Mouse (Mus musculus) stomach, postnatal 0 days (tissue): ENCODE data around the gene Cand1. TPM values are rescaled to one million over a fixed set of nuclear protein-coding genes. Genes with fewer than 3 reads are reported as not detected.

Experiments
- ATAC-seq: fragments of 200-750 bp; cut with Nextera tagmentation; 2 replicates; pipeline ENCODE4 v1.8.0; 2017; ENCODE audit not compliant: low FRiP score, low TSS enrichment
- DNase-seq: peaks from one replicate; pipeline ENCODE4 v3.0.0-alpha.2; 2016; ENCODE audit warnings: low spot score
- H3K27ac ChIP-seq: fragments of 300-500 bp; sonication (generic); replicated peaks from 2 replicates; pipeline ENCODE4 v1.5.1; 2014; ENCODE audit warnings: mild to moderate bottlenecking, control low read depth
- H3K27me3 ChIP-seq: fragments of 300-500 bp; sonication (generic); 2 replicates; pipeline ENCODE4 v1.6.1; 2014; ENCODE audit warnings: low read length; ENCODE audit not compliant: control insufficient read depth, insufficient read depth
- H3K36me3 ChIP-seq: fragments of 300-500 bp; sonication (generic); 2 replicates; pipeline ENCODE4 v1.6.1; 2014; ENCODE audit warnings: low read length, mixed read lengths; ENCODE audit not compliant: control insufficient read depth, insufficient read depth
- H3K4me1 ChIP-seq: fragments of 300-500 bp; sonication (generic); replicated peaks from 2 replicates; pipeline ENCODE4 v1.6.1; 2014; ENCODE audit warnings: antibody characterized with exemption; ENCODE audit not compliant: control insufficient read depth, insufficient read depth
- H3K4me2 ChIP-seq: fragments of 300-500 bp; sonication (generic); replicated peaks from 2 replicates; pipeline ENCODE4 v1.6.1; 2014; ENCODE audit warnings: low read depth, mild to moderate bottlenecking, control low read depth, moderate library complexity
- H3K4me3 ChIP-seq: fragments of 300-500 bp; sonication (generic); 2 replicates; pipeline ENCODE4 v1.5.1; 2014; ENCODE audit warnings: low read depth, low read length, control low read depth
- H3K9ac ChIP-seq: fragments of 300-500 bp; sonication (generic); 2 replicates; pipeline ENCODE4 v1.6.1; 2014; ENCODE audit warnings: mild to moderate bottlenecking, low read length, control low read depth, mixed read lengths
- H3K9me3 ChIP-seq: fragments of 300-500 bp; sonication (generic); 2 replicates; pipeline ENCODE4 v1.6.1; 2016; ENCODE audit warnings: low read length; ENCODE audit not compliant: control insufficient read depth
- CTCF ChIP-seq: IDR thresholded peaks from 2 replicates; pipeline ENCODE4 v1.5.1; 2016; ENCODE audit warnings: antibody characterized with exemption, low read depth, mild to moderate bottlenecking, moderate library complexity
- EP300 ChIP-seq: optimal IDR thresholded peaks from 2 replicates; pipeline ENCODE3; 2016; ENCODE audit warnings: antibody characterized with exemption
- WGBS: fragments of 180-500 bp; shearing (Covaris S2); extraction: QIAGEN DNeasy Blood & Tissue Kit; methylation state at CpG from one replicate; pipeline ENCODE4 v1.1.7; 2014; 5-methylcytosine and 5-hydroxymethylcytosine counted together
- polyA plus RNA-seq: library from polyadenylated mRNA; unstranded; fragments of >200 nt; fragmentation: Nextera tagmentation; extraction: Ambion mirVana; gene quantifications from 2 replicates; pipeline ENCODE4 v1.2.1, GENCODE M21; 2015

The Cand1 gene
- polyA plus RNA-seq, 1 experiment from 2014 or later, result 15.0 TPM

DNA sequence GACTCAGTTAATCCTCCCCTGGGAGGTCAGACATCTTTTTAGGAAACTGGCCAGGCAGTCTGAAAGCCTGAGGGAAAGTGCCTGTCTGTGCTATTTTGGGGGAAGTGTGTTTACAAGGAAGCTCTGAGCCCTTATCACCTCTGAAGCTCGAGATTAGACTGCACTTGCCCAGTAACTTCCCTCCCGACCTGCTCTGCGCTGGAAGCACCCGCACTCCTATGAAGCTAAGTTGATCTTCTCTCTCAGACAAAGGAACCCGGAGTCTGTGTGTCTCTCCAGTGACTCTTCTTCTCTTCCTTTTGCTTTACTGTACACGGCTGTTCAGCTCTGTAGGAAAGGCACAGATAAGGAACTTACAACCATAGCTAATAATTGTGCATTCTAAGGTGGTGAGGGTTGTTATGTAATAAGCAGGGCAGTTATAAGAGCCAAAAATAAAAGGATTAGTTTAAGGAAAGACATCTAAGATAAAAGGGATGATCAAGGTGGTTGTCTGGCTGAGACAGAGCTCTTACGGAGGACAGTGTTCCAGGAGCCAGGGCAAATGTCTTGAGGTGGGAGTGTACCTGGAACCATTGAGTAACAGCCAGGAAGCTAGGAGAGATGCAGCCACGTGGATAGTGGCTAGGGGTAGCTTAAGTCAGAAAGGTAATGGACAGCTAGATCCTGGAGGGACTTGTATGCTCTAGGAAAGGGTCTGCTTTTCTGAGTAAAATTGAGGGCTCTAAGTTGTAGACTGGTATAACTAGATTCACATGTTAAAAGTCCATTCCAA is 47.1 kb downstream of the Cand1 start:
- no peak for TF ChIP-seq EP300
- Histone ChIP-seq H3K27me3 (no peaks in the 10 kb centered on the region), H3K9me3 (no peaks in the 10 kb centered on the region), H3K4me3 (no peak overlapping the region), H3K9ac (no peak overlapping the region), H3K36me3 (no peaks in the 10 kb centered on the region), H3K4me1 (no peaks in the 10 kb centered on the region), H3K27ac (no peak overlapping the region), H3K4me2 (no peak overlapping the region)
- WGBS, result 42% methylated on average over 8 of the region's 8 CpGs
- ATAC-seq, result no peak
- no peak for DNase-seq

DNA sequence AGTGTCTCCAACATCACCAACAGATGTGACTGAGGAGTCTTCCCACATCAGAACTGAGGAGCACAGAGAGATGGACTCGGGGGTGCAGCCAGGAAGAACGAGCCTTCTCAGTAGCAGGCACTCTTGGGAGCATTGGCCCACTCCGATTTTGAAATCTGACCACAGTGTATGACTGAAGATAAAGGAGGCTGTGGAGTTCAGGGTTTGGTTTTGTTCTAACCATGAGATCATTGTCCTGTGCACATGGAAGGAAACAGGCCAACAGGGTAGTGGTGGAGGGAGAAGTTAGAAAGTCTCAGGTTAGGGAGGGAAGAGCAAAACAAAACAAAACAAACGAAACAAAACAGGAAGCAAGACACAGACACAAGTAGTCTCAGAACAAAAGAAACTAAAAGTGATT is 52.1 kb downstream of the Cand1 start:
- no peaks in the 10 kb centered on the region for H3K27me3 ChIP-seq
- H3K4me2 ChIP-seq, result no peak overlapping the region
- ATAC-seq, result no peak
- H3K4me1 ChIP-seq, result no peaks in the 10 kb centered on the region
- no peaks in the 10 kb centered on the region for H3K36me3 ChIP-seq
- H3K9me3 ChIP-seq, result no peaks in the 10 kb centered on the region
- no peak overlapping the region for H3K27ac ChIP-seq
- TF ChIP-seq EP300, result no peak
- no peak for TF ChIP-seq CTCF
- WGBS, result 70% methylated on average over 4 of the region's 4 CpGs
- no peak overlapping the region for H3K4me3 ChIP-seq
- DNase-seq, result no peak
- no peak overlapping the region for H3K9ac ChIP-seq

DNA sequence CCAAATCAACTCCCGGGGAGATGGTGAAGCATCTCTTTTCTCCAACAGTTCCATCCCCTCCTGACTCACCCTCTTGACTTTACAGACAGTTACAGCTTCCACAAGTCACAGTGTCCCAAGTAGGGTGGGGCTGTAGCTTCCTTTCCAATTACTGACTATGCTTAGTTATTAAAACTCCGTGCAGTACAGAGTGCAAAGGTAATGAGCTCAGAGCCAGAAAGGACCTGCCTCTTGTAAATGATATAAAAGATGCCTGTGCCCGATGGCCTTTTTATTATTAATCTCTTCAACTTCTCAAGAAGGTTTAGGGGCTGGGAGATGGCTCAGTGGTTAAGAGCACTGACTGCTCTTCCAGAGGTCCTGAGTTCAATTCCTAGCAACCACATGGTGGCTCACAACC is 70.2 kb downstream of the Cand1 start:
- Histone ChIP-seq H3K9me3 (no peaks in the 10 kb centered on the region), H3K4me1 (no peaks in the 10 kb centered on the region), H3K9ac (no peak overlapping the region), H3K4me2 (no peak overlapping the region), H3K4me3 (no peak overlapping the region), H3K27me3 (no peaks in the 10 kb centered on the region), H3K36me3 (no peaks in the 10 kb centered on the region), H3K27ac (no peak overlapping the region)
- DNase-seq (no peak), ATAC-seq (no peak)
- TF ChIP-seq CTCF, result no peak
- no peak for TF ChIP-seq EP300
- 61% methylated on average over 3 of the region's 3 CpGs for WGBS

DNA sequence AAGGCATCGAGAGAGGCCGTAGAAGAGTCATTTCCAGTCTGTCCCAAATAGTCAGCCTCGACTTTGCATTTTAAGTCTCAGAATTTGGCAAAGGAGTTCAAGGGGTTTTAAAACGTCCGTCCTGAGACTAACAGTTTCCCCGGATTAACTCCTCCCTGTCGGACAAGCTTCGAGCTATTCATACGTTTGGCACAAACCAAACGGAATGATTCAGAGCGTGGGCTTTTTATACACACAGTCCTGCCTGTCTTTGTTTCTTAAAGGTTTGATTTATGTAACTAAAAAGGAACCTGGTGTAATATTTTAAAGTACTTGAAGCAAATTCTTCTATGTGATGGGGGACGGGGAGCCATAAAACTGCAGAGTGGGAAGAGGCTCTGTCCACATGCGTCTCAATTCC is 70.6 kb downstream of the Cand1 start:
- TF ChIP-seq CTCF, result no peak
- Histone ChIP-seq H3K4me2 (peak overlapping the region; percentile 27), H3K4me1 (no peaks in the 10 kb centered on the region), H3K9me3 (no peaks in the 10 kb centered on the region), H3K27me3 (no peaks in the 10 kb centered on the region), H3K4me3 (no peak overlapping the region), H3K9ac (no peak overlapping the region), H3K27ac (no peak overlapping the region), H3K36me3 (no peaks in the 10 kb centered on the region)
- DNase-seq (no peak), ATAC-seq (no peak)
- WGBS, result 39% methylated on average over 13 of the region's 13 CpGs

DNA sequence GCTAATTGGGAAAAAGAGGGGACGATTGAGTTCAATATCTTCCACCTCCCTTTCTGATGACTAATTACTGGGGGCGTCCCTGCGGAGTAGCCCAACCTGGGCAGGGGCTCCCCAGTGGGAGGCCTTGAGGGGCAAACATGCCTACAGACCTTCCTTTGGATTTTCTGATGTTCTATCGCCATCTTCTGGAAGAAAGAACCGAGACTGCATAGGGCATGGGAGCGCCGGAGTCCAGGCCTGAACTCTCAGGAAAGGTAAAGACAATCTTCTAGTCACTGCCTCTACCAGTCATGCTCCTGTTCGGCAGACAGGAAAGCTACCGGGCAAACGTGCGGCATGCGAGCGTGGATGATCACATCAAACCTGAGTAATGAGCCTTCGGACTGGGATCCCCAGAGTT is 71.1 kb downstream of the Cand1 start:
- no peaks in the 10 kb centered on the region for H3K36me3 ChIP-seq
- no peaks in the 10 kb centered on the region for H3K9me3 ChIP-seq
- DNase-seq (peak; percentile 18), ATAC-seq (no peak)
- no peak overlapping the region for H3K27ac ChIP-seq
- H3K4me2 ChIP-seq, result peak overlapping the region; percentile 27
- H3K27me3 ChIP-seq, result no peaks in the 10 kb centered on the region
- no peaks in the 10 kb centered on the region for H3K4me1 ChIP-seq
- no peak overlapping the region for H3K4me3 ChIP-seq
- no peak for TF ChIP-seq EP300
- TF ChIP-seq CTCF, result peak; percentile 71
- 0 out of 2 replicates have a peak overlapping the region, but pooled peaks have one; percentile 13 for H3K9ac ChIP-seq
- WGBS, result 35% methylated on average over 14 of the region's 14 CpGs

DNA sequence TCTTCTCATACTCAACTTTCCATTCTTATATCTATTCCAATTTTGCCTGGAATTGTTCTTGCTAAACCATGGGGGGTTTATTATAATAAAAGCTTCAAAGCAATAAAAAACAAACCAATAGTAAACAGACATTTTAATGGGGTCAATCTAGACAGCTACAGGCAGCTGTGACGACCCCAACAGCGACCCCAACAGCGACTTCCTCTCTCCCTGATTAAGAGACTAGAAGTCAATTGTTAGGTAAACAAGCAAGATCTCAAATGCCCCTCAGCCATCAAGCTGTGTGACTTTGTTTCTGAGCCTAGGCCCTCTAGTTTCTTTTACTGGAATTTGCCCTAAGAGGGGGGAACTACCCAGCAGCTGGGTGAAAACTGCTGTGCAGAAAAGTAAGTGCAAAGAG is 72.0 kb downstream of the Cand1 start:
- Histone ChIP-seq H3K36me3 (no peaks in the 10 kb centered on the region), H3K9ac (no peak overlapping the region), H3K4me3 (no peak overlapping the region), H3K27ac (no peak overlapping the region), H3K4me2 (no peak overlapping the region), H3K4me1 (no peaks in the 10 kb centered on the region), H3K9me3 (no peaks in the 10 kb centered on the region), H3K27me3 (no peaks in the 10 kb centered on the region)
- 27% methylated on average over 3 of the region's 3 CpGs for WGBS
- TF ChIP-seq EP300, result no peak
- TF ChIP-seq CTCF, result no peak
- no peak for ATAC-seq
- DNase-seq, result no peak
